Mouse (Mus musculus): ENCODE measurements around the gene Mgat5. TPM values are rescaled to one million over a fixed set of nuclear protein-coding genes. Genes with fewer than 3 reads are reported as not detected.

Mgat5 gene
- polyA plus RNA-seq (2012; rRNA removed), result 24.1 and 24.6 TPM in 2 replicates

- peak; percentile 59 for TF ChIP-seq CTCF (IDR thresholded peaks at IDR 0.05; ENCODE audit: borderline replicate concordance, control insufficient read depth, extremely low read depth, insufficient read depth, low read length, poor library complexity)
- TF ChIP-seq POLR2A (IDR thresholded peaks at IDR 0.05; ENCODE audit: control insufficient read depth, extremely low read depth, insufficient read depth, low read length, poor library complexity), result peak; percentile 75
- DNase-seq, result peak; percentile 93
- H3K36me3 ChIP-seq (ENCODE audit: control insufficient read depth, insufficient read depth, low read length), result no peaks in the 10 kb centered on the region
- H3K4me3 ChIP-seq (ENCODE audit: control insufficient read depth, insufficient read depth, low read length), result peak within 1 kb of the TSS; percentile 97
- H3K4me1 ChIP-seq (replicated peaks; ENCODE audit: control insufficient read depth, insufficient read depth, low read length), result peaks cover 23% of the 10 kb centered on the region
- WGBS, result under 1% methylated on average over 51 of the region's 51 CpGs
- peak within 1 kb of the TSS; percentile 91 for H3K27ac ChIP-seq (ENCODE audit: control insufficient read depth, insufficient read depth, low read length)
- no peaks in the 10 kb centered on the region for H3K27me3 ChIP-seq (ENCODE audit: control insufficient read depth, insufficient read depth, low read length)
Measured at GRCm38 (mm10) chr1:127204817-127205485, at the start of gene Mgat5. Gene Mgat5, plus strand, starts transcription at chr1:127205015.

DNA sequence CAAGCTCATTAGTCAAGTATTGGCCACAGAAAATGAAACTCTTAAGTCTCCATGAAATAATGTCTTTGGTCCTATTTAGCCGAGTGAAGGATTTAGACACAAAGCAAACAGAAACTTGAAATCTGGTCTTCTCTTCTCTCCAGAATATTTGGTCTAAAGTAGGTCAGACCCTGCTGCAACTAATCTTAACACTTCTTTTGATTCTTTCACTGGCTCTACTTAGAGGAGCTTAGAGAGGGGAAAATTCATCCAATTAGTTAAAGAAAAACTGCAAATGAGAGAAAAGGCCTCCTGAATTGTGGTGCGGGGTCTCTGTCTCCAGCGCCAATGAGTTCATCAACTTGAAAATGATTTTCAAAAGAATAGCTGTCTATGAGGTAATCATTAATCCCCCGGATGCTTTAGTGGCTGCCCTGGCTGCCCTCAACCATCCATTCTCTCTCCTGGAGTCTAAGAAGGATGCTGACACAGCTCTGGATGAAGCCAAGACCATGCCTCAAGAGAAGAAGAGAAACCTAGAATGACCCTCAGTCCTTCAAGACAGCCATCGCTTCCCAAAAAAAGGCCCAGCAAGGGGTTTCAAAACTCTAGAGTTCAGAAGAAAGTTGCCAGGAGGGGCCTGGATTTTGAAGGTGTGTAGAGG, 44.6 kb upstream of the Mgat5 start:
- 95% methylated on average over 5 of the region's 5 CpGs for WGBS
- DNase-seq, result no peak
- H3K36me3 ChIP-seq (ENCODE audit: control insufficient read depth, insufficient read depth, low read length), result no peaks in the 10 kb centered on the region
- no peak overlapping the region for H3K27ac ChIP-seq (ENCODE audit: control insufficient read depth, insufficient read depth, low read length)
- H3K4me3 ChIP-seq (ENCODE audit: control insufficient read depth, insufficient read depth, low read length), result no peak overlapping the region
- TF ChIP-seq POLR2A (IDR thresholded peaks at IDR 0.05; ENCODE audit: control insufficient read depth, extremely low read depth, insufficient read depth, low read length, poor library complexity), result no peak
- no peak for TF ChIP-seq CTCF (IDR thresholded peaks at IDR 0.05; ENCODE audit: borderline replicate concordance, control insufficient read depth, extremely low read depth, insufficient read depth, low read length, poor library complexity)
- no peaks in the 10 kb centered on the region for H3K27me3 ChIP-seq (ENCODE audit: control insufficient read depth, insufficient read depth, low read length)
- no peaks in the 10 kb centered on the region; the same call in 1 of the 2 replicates for H3K4me1 ChIP-seq (replicated peaks; ENCODE audit: control insufficient read depth, insufficient read depth, low read length)

DNA sequence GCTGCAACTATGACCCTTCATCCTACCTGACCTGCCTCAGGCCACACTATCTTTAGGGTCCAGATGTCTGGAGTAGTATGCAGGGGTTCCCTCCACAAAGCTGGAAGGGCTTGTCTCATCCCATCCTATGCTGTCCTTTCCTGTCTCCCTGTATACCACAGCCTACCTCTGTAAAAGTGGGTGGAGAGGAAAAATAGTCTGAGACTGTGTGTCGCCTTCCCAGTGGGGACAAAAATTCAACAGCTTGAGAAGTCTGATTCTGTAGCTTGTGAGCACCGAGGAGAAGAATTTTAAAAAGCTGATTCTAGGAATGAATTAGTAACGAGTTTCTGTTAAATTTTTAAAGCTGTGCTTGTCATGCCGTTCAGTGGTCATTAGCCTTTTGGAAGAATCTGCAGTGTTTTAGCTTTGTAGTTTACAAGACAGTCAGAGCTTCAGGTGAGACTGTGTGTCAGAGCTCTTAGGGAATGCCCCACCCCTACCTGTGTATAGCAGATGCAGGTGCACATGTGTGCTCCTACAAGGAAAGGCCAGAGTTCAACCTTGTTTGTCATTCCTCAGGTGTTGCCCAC, 40.1 kb upstream of the Mgat5 start:
- H3K27ac ChIP-seq (ENCODE audit: control insufficient read depth, insufficient read depth, low read length), result no peak overlapping the region

DNA sequence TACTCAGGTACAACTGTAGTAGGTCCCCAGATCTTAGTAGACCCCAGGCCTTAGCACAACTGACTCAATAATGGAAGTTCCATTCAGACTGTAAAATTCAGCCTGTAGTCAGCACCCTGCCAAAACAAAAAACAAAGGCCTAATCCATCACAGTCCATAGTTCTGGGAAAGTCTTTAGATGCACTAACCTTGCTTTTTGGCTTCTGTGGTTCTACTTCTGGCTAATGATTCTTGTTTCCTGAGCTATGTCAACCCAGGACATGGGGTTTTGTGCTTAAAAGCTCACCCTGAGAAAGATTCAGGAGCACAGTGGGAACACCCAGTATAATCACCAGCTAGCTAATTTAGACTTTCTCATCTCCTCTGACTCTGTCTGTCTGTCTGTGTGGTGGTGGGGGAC, 38.3 kb upstream of the Mgat5 start:
- Histone ChIP-seq H3K4me1 (replicated peaks; ENCODE audit: control insufficient read depth, insufficient read depth, low read length) (no peaks in the 10 kb centered on the region; the same call in 1 of the 2 replicates), H3K27ac (ENCODE audit: control insufficient read depth, insufficient read depth, low read length) (no peak overlapping the region), H3K36me3 (ENCODE audit: control insufficient read depth, insufficient read depth, low read length) (no peaks in the 10 kb centered on the region), H3K27me3 (ENCODE audit: control insufficient read depth, insufficient read depth, low read length) (no peaks in the 10 kb centered on the region), H3K4me3 (ENCODE audit: control insufficient read depth, insufficient read depth, low read length) (no peak overlapping the region)
- no peak for TF ChIP-seq CTCF (IDR thresholded peaks at IDR 0.05; ENCODE audit: borderline replicate concordance, control insufficient read depth, extremely low read depth, insufficient read depth, low read length, poor library complexity)
- DNase-seq, result no peak

More for the DNA sequence above, 40.1 kb upstream of the Mgat5 start:
- no peak overlapping the region for H3K4me3 ChIP-seq (ENCODE audit: control insufficient read depth, insufficient read depth, low read length)
- H3K36me3 ChIP-seq (ENCODE audit: control insufficient read depth, insufficient read depth, low read length), result no peaks in the 10 kb centered on the region
- no peaks in the 10 kb centered on the region; the same call in 1 of the 2 replicates for H3K4me1 ChIP-seq (replicated peaks; ENCODE audit: control insufficient read depth, insufficient read depth, low read length)
- no peaks in the 10 kb centered on the region for H3K27me3 ChIP-seq (ENCODE audit: control insufficient read depth, insufficient read depth, low read length)
- DNase-seq, result no peak
- TF ChIP-seq POLR2A (IDR thresholded peaks at IDR 0.05; ENCODE audit: control insufficient read depth, extremely low read depth, insufficient read depth, low read length, poor library complexity), result no peak
- no peak for TF ChIP-seq CTCF (IDR thresholded peaks at IDR 0.05; ENCODE audit: borderline replicate concordance, control insufficient read depth, extremely low read depth, insufficient read depth, low read length, poor library complexity)
- 92% methylated on average over 4 of the region's 4 CpGs for WGBS

DNA sequence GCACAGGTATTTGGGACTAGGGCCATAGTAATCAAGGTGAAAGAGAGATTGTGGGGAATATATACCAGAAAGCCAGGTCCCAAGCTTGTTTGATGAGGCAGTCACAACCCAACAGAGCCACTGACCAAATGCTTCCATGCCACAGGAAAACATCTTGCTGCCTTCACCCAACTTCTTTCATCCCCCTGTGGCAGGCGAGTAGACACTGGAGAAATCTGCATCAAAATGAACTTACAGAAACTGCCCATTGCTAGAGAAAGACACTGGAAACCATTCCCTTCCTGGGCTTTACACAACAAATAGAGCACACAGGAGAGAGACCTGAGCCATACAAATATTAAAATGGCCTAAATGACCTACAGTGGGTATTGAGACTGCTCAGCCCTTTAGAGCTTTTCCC, 37.2 kb upstream of the Mgat5 start:
- Histone ChIP-seq H3K36me3 (ENCODE audit: control insufficient read depth, insufficient read depth, low read length) (no peaks in the 10 kb centered on the region), H3K4me3 (ENCODE audit: control insufficient read depth, insufficient read depth, low read length) (no peak overlapping the region), H3K4me1 (replicated peaks; ENCODE audit: control insufficient read depth, insufficient read depth, low read length) (no peaks in the 10 kb centered on the region; the same call in 1 of the 2 replicates), H3K27ac (ENCODE audit: control insufficient read depth, insufficient read depth, low read length) (no peak overlapping the region), H3K27me3 (ENCODE audit: control insufficient read depth, insufficient read depth, low read length) (no peaks in the 10 kb centered on the region)
- no peak for DNase-seq
- WGBS, result 97% methylated on average over 1 of the region's 1 CpGs
- no peak for TF ChIP-seq POLR2A (IDR thresholded peaks at IDR 0.05; ENCODE audit: control insufficient read depth, extremely low read depth, insufficient read depth, low read length, poor library complexity)

DNA sequence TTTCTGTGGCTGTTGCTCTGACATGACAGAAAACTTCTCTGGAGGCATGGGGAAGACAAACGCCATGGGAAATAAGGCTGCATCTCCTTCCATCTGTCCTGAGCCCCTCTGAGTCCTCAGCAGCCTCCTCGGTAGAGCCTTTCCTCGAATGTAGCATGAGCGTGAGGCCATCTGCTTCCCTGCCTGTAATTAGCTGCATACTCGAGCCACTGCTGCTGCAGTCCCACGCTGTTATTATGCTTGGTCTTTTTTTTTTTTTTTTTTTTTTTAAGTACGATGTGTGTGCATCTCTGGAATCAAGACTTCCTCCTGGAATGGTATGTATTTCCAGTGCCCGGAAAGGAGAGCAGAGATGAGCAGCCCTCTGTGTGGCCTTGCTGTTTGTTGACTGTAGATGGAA, 36.6 kb upstream of the Mgat5 start:
- WGBS, result 84% methylated on average over 8 of the region's 8 CpGs
- DNase-seq, result no peak
- Histone ChIP-seq H3K4me1 (replicated peaks; ENCODE audit: control insufficient read depth, insufficient read depth, low read length) (no peaks in the 10 kb centered on the region), H3K36me3 (ENCODE audit: control insufficient read depth, insufficient read depth, low read length) (no peaks in the 10 kb centered on the region), H3K27ac (ENCODE audit: control insufficient read depth, insufficient read depth, low read length) (no peak overlapping the region), H3K4me3 (ENCODE audit: control insufficient read depth, insufficient read depth, low read length) (no peak overlapping the region), H3K27me3 (ENCODE audit: control insufficient read depth, insufficient read depth, low read length) (no peaks in the 10 kb centered on the region)
- no peak for TF ChIP-seq CTCF (IDR thresholded peaks at IDR 0.05; ENCODE audit: borderline replicate concordance, control insufficient read depth, extremely low read depth, insufficient read depth, low read length, poor library complexity)
- TF ChIP-seq POLR2A (IDR thresholded peaks at IDR 0.05; ENCODE audit: control insufficient read depth, extremely low read depth, insufficient read depth, low read length, poor library complexity), result no peak

All from thymus, adult 2 months (tissue).